Mouse (Mus musculus) testis, adult 2 months (tissue): Measurements from ENCODE around the gene Akr1cl.

ENCODE experiments used
- CTCF ChIP-seq: fragments of 200-500 bp; IDR thresholded peaks from 2 replicates; pipeline ENCODE4 v1.5.1; 2012; ENCODE audit warnings: low read depth, mild to moderate bottlenecking, inconsistent platforms, low read length, moderate library complexity; ENCODE audit not compliant: control insufficient read depth, insufficient read depth, insufficient replicate concordance
- POLR2A ChIP-seq: fragments of 200-500 bp; IDR thresholded peaks from 2 replicates; pipeline ENCODE4 v1.6.1; 2012; ENCODE audit warnings: low read depth, mild to moderate bottlenecking, inconsistent platforms, low read length, moderate library complexity; ENCODE audit not compliant: control insufficient read depth

DNA sequence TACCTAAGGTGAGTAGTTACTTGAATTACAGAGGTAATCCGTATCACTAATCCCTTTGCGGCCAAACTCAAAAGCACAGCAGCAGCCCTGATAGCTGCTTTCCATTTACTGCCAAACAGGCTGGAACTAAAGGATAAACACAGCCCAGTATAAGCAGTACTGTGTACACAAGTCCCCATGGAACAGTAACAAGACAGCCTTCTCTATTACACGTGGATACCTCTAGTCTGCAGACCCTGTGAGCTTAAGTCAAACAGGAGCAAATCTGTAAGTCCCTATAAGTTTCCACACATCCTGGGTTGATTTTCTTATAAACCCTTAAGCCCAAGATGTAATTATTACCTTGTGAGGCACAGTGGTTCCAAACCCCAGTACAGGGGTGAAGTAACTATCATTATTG, 3.0 kb upstream of the Akr1cl start:
- TF ChIP-seq CTCF = no peak
- no peak for TF ChIP-seq POLR2A
